Mouse (Mus musculus) adrenal gland, postnatal 4 days (tissue): ENCODE data around the gene Tas2r143. TPM values are rescaled to one million over a fixed set of nuclear protein-coding genes. Genes with fewer than 3 reads are reported as not detected.

Source experiments
- DNase-seq, 2 experiments: peaks; one replicate each; pipeline ENCODE4 v3.0.0; 2021 to 2022; ENCODE audit warnings: low spot score in 2 of 2, mixed read lengths in 2 of 2
- total RNA-seq, 2 experiments: library from RNA; stranded (reverse); gene quantifications; 2 replicates each; pipeline ENCODE4 v1.2.3; 2021

Tas2r143 gene
- total RNA-seq, 2 experiments from 2014 or later, result 2.7 TPM

DNA sequence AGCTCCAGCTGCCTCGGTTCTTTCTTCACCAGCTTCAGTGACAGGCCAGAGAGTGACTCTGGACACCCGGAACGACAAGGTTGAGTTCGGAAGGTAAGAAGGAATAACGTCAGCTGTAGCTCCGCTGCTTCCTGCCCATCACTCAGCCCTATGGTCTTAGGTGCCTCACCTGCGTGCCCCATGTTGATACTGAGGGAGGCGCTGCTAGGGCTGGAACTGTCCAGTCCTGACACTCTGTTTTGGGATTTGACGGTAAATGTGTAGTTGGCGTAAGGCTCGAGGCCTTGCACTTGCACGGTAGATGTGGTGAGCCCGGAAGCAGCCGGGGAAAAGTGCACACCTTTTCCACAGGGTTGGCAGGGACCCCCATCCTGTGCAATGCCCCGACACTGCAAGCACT lies 35.4 kb upstream of the Tas2r143 start:
- DNase-seq, result no peak

- no peak for DNase-seq
These were observed 34.8 kb upstream of the Tas2r143 start for GRCm38 (mm10) chr6:42365215-42365614.

GRCm38 (mm10) chr6:42369870-42370269 lies 30.2 kb upstream of the Tas2r143 start:
- DNase-seq, result no peak

- no peak for DNase-seq
These were observed 29.2 kb upstream of the Tas2r143 start for GRCm38 (mm10) chr6:42370630-42371363.

DNA sequence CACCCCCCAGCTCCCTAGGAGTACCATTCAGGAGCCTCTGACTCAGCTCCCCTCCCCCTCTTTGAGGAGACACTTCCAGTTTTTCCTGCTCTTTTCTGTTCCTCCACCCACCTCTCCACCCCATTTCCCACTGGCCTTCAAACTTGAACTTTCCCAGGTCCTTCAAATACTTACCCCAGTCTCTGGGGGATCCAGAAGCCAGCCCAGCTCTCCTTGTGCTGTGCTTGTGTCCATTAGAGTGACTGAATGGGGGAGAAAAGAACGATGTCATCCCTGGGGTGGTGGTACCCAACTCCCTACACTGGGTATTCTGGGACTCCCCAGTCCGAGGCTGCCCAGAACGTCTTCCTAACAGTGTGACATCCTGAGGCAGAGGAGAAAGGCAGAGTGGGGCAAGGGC lies 28.0 kb upstream of the Tas2r143 start:
- DNase-seq, result no peak

DNA sequence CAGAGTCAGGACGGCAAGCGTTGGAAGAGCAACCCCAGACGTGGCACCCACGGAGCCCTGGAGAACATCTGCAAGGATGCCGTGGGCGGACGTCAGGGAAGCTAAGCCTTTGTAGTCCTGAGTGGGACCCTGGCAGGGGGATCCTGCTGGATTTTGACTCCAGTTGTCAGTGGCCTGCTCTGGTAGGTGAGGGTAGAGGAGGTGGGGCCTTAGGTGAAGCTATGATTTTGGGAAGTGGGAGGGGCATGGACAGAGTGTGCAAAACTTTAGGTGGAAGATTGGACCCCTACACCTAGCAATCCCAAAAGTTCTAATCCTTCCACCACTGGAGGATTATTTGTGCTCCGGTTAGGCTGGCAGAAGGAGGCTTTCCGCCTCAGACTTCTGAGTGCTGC lies 27.6 kb upstream of the Tas2r143 start:
- no peak for DNase-seq

DNA sequence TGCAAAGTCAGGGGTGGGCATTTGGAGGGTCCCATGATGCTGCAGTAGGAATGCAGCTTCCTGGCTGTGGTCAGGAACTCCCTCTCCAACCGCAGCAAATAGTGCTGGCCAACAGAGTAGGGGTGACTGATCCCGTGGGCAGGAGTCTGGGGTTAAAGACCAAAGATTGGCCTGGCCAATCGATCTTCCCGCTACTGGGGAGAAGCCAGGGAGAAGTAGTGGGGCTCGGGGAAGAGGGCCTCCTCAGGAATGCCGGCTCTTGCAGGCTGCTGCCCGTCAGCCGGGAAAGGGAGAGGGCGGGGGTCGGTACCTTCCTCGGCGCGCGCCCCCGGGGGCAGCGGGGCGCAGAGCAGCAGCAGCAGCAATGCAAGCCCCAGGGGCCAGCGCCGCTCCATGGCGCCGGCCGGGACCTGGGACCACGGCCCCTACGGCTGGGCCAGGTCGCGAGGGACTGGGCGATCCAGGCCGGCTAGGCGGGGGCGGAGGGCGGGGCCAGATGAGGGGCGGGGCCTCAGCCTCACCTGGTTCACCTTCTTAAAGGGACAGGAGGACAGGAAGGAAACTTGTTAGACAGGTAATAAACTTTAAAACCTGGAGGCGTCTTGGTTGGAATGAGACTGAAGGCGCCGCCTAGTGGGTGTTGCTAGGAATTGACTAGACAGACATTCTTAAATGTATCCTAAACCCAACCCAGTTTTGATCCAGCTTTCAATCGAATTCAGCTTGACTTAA lies 27.1 kb upstream of the Tas2r143 start, which contains the start of gene Epha1:
TSS of gene Epha1 (minus strand) at position 453 of the 732 bp plus-strand sequence.
- no peak for DNase-seq

GRCm38 (mm10) chr6:42373669-42374430 lies 26.2 kb upstream of the Tas2r143 start:
- DNase-seq, result no peak

DNA sequence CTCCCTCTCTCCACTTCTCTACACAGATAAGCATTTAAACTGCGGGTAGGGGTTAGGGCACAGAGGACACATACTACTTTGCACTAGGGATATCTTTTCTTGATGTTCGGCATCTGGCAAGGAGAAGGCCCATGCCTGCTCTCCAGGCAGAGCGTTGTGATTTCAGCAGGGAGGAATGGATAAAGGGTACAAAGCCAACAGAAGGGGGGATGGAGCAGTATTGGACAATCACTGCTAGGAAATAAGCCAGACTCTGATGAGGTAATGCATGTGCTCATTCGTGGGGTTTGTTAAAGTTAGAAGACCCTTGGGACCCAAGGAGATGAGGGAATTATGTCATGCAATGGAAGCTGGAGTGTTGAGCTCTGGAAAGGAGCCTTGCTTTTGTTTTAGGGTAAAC lies 25.3 kb upstream of the Tas2r143 start:
- no peak for DNase-seq

GRCm38 (mm10) chr6:42375131-42375530 lies 24.9 kb upstream of the Tas2r143 start:
- DNase-seq, result no peak

- no peak for DNase-seq
These were observed 24.0 kb upstream of the Tas2r143 start for GRCm38 (mm10) chr6:42376016-42376415.

GRCm38 (mm10) chr6:42376504-42377019 lies 23.5 kb upstream of the Tas2r143 start:
- no peak for DNase-seq

- no peak for DNase-seq
These were observed 22.8 kb upstream of the Tas2r143 start for GRCm38 (mm10) chr6:42377280-42377679.

- DNase-seq, result no peak
These were observed 20.5 kb upstream of the Tas2r143 start for GRCm38 (mm10) chr6:42379551-42379950.

DNA sequence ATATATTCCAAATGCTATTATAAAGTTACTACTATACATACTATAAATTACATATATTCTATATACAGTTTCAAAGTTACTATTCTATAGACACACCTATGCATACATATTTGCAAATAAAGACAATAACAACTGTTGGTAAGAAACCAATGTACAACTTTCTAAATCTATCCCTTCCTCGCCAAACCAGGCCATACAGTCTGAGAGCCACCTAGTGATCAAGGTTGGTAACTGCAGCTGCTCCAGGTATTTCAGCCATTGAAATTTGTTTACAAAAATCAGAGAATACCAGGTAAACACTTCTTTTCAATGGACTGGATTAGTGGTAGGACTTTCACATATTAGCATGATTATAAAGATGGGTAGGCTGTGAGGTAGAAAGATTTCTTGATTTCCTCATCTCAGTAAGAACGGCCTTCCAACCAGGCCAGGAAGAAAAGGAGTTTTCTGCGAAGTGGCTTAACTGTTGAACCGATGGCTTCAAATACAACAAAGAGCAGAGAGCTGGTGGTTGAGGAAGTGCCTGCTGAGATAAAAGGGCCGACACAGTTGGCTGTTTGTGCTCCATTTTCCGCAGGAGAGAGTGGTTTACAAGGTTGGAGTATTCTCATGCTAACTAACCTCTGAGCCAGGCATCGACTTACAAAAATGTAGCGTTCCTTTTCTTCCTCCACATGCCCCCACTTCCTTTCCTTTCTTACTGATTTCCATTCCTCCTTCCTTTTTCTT lies 19.5 kb upstream of the Tas2r143 start:
- DNase-seq, result no peak

DNA sequence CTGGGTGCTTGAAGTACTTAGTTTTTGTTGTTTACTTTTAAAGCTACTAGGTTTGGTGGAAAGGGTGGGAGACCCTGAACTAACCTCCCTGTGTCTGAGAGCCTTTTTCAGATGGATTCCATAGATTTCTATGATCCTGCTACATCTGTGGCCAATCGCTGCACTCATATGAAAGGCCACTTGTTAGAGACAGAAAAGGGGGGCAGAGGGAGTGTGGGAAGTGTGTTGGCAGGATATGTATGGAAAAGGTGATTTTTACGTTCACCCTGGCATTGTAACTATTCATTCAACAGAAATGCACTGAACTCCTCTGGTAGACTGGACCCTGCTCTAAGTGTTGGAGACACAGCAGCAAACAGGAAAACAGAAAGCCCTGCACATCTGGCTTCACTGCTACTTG lies 18.8 kb upstream of the Tas2r143 start:
- DNase-seq, result no peak

DNA sequence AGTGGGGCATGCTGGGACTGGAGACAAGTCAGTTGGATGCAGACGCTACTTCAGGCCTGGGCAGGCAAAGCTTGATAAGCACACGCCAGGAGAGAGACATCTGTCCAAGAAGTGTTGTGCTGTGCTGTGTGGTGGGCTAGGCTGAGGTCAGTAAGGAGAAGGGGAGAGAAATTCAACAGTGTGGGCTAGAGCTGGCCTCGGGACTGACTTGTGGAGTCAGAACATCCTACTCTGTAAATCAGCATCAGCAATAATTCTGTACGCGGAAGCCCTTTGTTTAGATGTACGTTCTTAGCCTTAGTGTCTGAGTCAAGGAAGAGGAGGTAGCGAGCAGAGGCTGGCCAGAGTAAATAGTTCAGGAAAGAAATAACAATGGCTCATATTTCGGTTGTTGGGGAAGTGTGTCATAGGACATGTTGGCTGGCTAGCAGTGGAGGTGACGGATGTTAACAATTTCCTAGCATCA lies 18.1 kb upstream of the Tas2r143 start:
- no peak for DNase-seq

DNA sequence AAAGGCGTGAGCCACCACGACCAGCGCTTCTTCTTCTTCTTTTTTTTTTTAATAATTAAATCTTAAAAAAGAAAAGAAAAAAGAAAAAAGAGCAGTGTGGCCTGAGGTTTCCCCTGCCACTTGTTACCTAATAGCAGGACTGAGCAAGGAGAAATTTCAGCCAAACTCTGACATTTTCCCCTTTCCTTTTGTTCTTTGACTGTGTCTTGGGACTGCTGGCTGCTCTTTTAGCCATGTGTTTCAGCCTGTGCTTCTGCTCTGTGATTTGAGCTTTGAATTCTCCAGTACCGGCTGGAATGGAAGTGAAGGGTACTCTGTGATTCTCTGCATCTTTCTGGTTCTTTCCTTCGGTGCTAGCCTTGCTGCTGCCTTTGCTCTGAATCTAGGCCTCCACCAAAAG lies 16.7 kb upstream of the Tas2r143 start:
- DNase-seq, result no peak

DNA sequence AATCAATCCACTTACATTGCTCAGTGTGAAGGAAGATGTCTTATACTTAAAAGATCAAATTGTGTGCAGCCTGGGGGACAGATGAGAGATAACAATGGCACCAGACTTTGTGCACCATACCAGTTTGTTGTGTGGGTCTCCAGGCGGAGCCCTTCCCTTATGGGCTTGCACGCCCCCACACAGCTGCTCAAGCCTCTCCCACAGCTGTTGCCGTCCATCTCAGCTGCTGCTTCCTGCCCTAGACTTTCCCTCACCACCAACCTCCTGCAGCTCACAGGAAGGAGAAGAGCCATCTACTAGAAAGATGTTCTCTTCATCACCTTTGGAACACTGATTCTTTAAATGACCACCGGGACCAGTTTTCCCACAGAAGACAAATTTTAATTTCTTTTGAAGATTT lies 14.4 kb upstream of the Tas2r143 start:
- no peak for DNase-seq

DNA sequence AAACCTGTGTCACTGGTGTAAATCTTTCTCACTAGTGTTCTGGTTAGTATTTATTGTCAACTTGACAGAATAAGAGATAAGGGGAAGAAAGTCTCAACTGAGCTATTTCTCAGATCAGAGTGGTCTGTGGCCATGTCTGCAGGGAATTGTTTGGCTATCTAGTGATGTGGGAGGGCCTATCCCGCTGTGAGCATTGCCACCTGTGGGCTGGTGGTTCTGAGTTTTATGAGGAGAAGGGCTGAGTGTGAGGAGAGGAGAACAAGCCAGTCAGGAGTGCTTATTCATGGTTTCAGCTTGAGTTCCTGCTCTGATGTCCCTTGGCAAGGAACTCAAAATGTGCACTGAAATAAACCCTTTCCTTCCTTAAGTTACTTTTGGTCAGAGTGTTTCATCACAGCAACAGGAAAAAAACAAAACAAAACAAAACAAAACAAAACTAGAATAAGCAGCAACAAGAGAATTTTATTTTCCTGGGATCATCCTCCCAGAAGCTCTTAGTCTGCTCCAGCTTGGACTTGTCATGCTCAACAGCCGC lies 8.2 kb upstream of the Tas2r143 start:
- DNase-seq, result no peak
